Mouse (Mus musculus): ENCODE measurements around the gene Cdh4. TPM values are rescaled to one million over a fixed set of nuclear protein-coding genes. Genes with fewer than 3 reads are reported as not detected.

Gene Cdh4
- total and polyA plus RNA-seq, 3 experiments = 0.05 TPM; not detected in 2

- Histone ChIP-seq H3K4me3 (ENCODE audit: low read depth, low read length) (no peak overlapping the region), H3K27me3 (ENCODE audit: insufficient read depth, low read length) (no peaks in the 10 kb centered on the region), H3K4me1 (ENCODE audit: insufficient read depth, low read depth, low read length) (no peaks in the 10 kb centered on the region), H3K9me3 (replicated peaks) (peaks cover 91% of the 10 kb centered on the region), H3K36me3 (replicated peaks) (no peaks in the 10 kb centered on the region)
- no peak for ATAC-seq (ENCODE audit: extremely low read depth, insufficient number of reproducible peaks, low FRiP score, poor library complexity, severe bottlenecking)
- no peak for TF ChIP-seq TAL1 (conservative IDR thresholded peaks at IDR 0.05; ENCODE audit: low read depth, low read length)
- no peak for TF ChIP-seq POLR2AphosphoS5 (IDR thresholded peaks at IDR 0.05; ENCODE audit: insufficient replicate concordance, low read depth, low read length)
- no peak for TF ChIP-seq CTCF (IDR thresholded peaks at IDR 0.05; ENCODE audit: low read depth, low read length)
- TF ChIP-seq GATA2 (IDR thresholded peaks at IDR 0.05; ENCODE audit: borderline replicate concordance, low read depth, low read length) = no peak
- TF ChIP-seq GATA1 (IDR thresholded peaks at IDR 0.05; ENCODE audit: borderline replicate concordance, low read length) = no peak
- no peak for DNase-seq (ENCODE audit: low spot score)
Observed at GRCm38 (mm10) chr2:179648573-179649263, 206.5 kb downstream of the Cdh4 start.

- Histone ChIP-seq H3K4me1 (ENCODE audit: insufficient read depth, low read depth, low read length) (no peaks in the 10 kb centered on the region), H3K4me3 (ENCODE audit: low read depth, low read length) (no peak overlapping the region), H3K36me3 (replicated peaks) (no peaks in the 10 kb centered on the region), H3K27me3 (ENCODE audit: insufficient read depth, low read length) (no peaks in the 10 kb centered on the region), H3K9me3 (replicated peaks) (peaks cover 91% of the 10 kb centered on the region)
- TF ChIP-seq TAL1 (conservative IDR thresholded peaks at IDR 0.05; ENCODE audit: low read depth, low read length) = no peak
- no peak for TF ChIP-seq POLR2AphosphoS5 (IDR thresholded peaks at IDR 0.05; ENCODE audit: insufficient replicate concordance, low read depth, low read length)
- no peak for TF ChIP-seq GATA2 (IDR thresholded peaks at IDR 0.05; ENCODE audit: borderline replicate concordance, low read depth, low read length)
- TF ChIP-seq CTCF (IDR thresholded peaks at IDR 0.05; ENCODE audit: low read depth, low read length) = no peak
- TF ChIP-seq GATA1 (IDR thresholded peaks at IDR 0.05; ENCODE audit: borderline replicate concordance, low read length) = no peak
- ATAC-seq (ENCODE audit: extremely low read depth, insufficient number of reproducible peaks, low FRiP score, poor library complexity, severe bottlenecking) = no peak
- no peak for DNase-seq (ENCODE audit: low spot score)
Observed at GRCm38 (mm10) chr2:179649370-179649769, 207.1 kb downstream of the Cdh4 start.

GRCm38 (mm10) chr2:179650168-179650567, 207.9 kb downstream of the Cdh4 start:
- TF ChIP-seq CTCF (IDR thresholded peaks at IDR 0.05; ENCODE audit: low read depth, low read length) (no peak), TAL1 (conservative IDR thresholded peaks at IDR 0.05; ENCODE audit: low read depth, low read length) (no peak), POLR2AphosphoS5 (IDR thresholded peaks at IDR 0.05; ENCODE audit: insufficient replicate concordance, low read depth, low read length) (no peak), GATA1 (IDR thresholded peaks at IDR 0.05; ENCODE audit: borderline replicate concordance, low read length) (no peak), GATA2 (IDR thresholded peaks at IDR 0.05; ENCODE audit: borderline replicate concordance, low read depth, low read length) (no peak)
- H3K9me3 ChIP-seq (replicated peaks) = peaks cover 92% of the 10 kb centered on the region
- H3K36me3 ChIP-seq (replicated peaks) = no peaks in the 10 kb centered on the region
- DNase-seq (ENCODE audit: low spot score) (no peak), ATAC-seq (ENCODE audit: extremely low read depth, insufficient number of reproducible peaks, low FRiP score, poor library complexity, severe bottlenecking) (no peak)
- H3K4me1 ChIP-seq (ENCODE audit: insufficient read depth, low read depth, low read length) = no peaks in the 10 kb centered on the region
- H3K4me3 ChIP-seq (ENCODE audit: low read depth, low read length) = no peak overlapping the region
- H3K27me3 ChIP-seq (ENCODE audit: insufficient read depth, low read length) = no peaks in the 10 kb centered on the region

DNA sequence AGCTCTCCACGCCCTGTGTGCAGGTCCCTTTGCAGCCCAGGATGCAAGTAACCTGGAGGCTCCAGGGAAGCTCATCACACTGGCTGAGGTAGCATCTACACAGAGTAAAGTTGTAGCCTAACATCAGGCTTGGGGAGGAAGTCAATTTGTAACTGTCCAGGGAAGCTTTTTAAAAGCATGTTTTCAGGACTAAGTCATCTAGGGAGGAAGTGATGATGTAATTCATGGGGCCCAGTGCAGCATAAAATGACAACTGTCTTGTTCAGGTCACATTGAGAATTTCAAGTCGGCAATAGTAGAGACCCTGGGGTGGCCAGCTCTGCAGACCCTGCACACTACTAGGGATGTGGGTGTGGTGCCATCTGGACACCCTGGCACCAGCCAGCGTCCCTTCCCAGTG, 213.3 kb downstream of the Cdh4 start:
- H3K27me3 ChIP-seq (ENCODE audit: insufficient read depth, low read length) = no peaks in the 10 kb centered on the region
- no peaks in the 10 kb centered on the region for H3K36me3 ChIP-seq (replicated peaks)
- no peak for DNase-seq (ENCODE audit: low spot score)
- no peak overlapping the region for H3K4me3 ChIP-seq (ENCODE audit: low read depth, low read length)
- peaks cover 96% of the 10 kb centered on the region for H3K9me3 ChIP-seq (replicated peaks)
- H3K4me1 ChIP-seq (ENCODE audit: insufficient read depth, low read depth, low read length) = no peaks in the 10 kb centered on the region
- no peak for TF ChIP-seq CTCF (IDR thresholded peaks at IDR 0.05; ENCODE audit: low read depth, low read length)
- no peak for TF ChIP-seq TAL1 (conservative IDR thresholded peaks at IDR 0.05; ENCODE audit: low read depth, low read length)
- no peak for ATAC-seq (ENCODE audit: extremely low read depth, insufficient number of reproducible peaks, low FRiP score, poor library complexity, severe bottlenecking)

DNA sequence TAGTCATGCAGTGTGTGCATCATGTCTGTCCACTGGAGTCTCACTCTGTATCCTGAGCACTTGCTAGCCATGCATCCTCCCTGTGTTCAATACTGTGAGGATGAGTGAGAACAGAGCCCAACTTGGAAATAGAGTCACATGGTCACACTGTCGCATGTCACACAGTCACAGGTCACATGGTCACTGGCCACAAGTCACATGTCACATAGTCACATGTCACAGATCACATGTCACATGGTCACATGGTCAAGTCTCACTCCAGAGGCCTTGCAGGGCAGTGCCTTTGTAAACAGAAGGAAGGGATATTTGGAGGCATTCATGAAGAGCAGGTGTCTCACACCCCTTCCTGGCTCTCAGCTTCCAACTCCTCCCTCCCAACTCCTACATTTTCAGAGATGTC, 217.0 kb downstream of the Cdh4 start:
- peaks cover 94% of the 10 kb centered on the region for H3K9me3 ChIP-seq (replicated peaks)
- DNase-seq (ENCODE audit: low spot score) = no peak
- TF ChIP-seq TAL1 (conservative IDR thresholded peaks at IDR 0.05; ENCODE audit: low read depth, low read length) = no peak
- TF ChIP-seq GATA2 (IDR thresholded peaks at IDR 0.05; ENCODE audit: borderline replicate concordance, low read depth, low read length) = no peak
- no peak for TF ChIP-seq CTCF (IDR thresholded peaks at IDR 0.05; ENCODE audit: low read depth, low read length)
- TF ChIP-seq GATA1 (IDR thresholded peaks at IDR 0.05; ENCODE audit: borderline replicate concordance, low read length) = no peak
- TF ChIP-seq POLR2AphosphoS5 (IDR thresholded peaks at IDR 0.05; ENCODE audit: insufficient replicate concordance, low read depth, low read length) = no peak
- no peaks in the 10 kb centered on the region for H3K4me1 ChIP-seq (ENCODE audit: insufficient read depth, low read depth, low read length)
- no peak overlapping the region for H3K4me3 ChIP-seq (ENCODE audit: low read depth, low read length)
- ATAC-seq (ENCODE audit: extremely low read depth, insufficient number of reproducible peaks, low FRiP score, poor library complexity, severe bottlenecking) = no peak
- H3K27me3 ChIP-seq (ENCODE audit: insufficient read depth, low read length) = no peaks in the 10 kb centered on the region
- H3K36me3 ChIP-seq (replicated peaks) = no peaks in the 10 kb centered on the region

GRCm38 (mm10) chr2:179661998-179662714, 219.9 kb downstream of the Cdh4 start:
- H3K4me3 ChIP-seq (ENCODE audit: low read depth, low read length) = no peak overlapping the region
- peaks cover 93% of the 10 kb centered on the region for H3K9me3 ChIP-seq (replicated peaks)
- TF ChIP-seq CTCF (IDR thresholded peaks at IDR 0.05; ENCODE audit: low read depth, low read length) (no peak), GATA2 (IDR thresholded peaks at IDR 0.05; ENCODE audit: borderline replicate concordance, low read depth, low read length) (no peak), POLR2AphosphoS5 (IDR thresholded peaks at IDR 0.05; ENCODE audit: insufficient replicate concordance, low read depth, low read length) (no peak), GATA1 (IDR thresholded peaks at IDR 0.05; ENCODE audit: borderline replicate concordance, low read length) (no peak), TAL1 (conservative IDR thresholded peaks at IDR 0.05; ENCODE audit: low read depth, low read length) (no peak)
- no peaks in the 10 kb centered on the region for H3K4me1 ChIP-seq (ENCODE audit: insufficient read depth, low read depth, low read length)
- ATAC-seq (ENCODE audit: extremely low read depth, insufficient number of reproducible peaks, low FRiP score, poor library complexity, severe bottlenecking) = no peak
- H3K27me3 ChIP-seq (ENCODE audit: insufficient read depth, low read length) = no peaks in the 10 kb centered on the region
- no peak for DNase-seq (ENCODE audit: low spot score)
- no peaks in the 10 kb centered on the region for H3K36me3 ChIP-seq (replicated peaks)
